Mouse (Mus musculus) urinary bladder, postnatal 0 days (tissue): Measurements from ENCODE around the gene 2310002L09Rik. TPM values are rescaled to one million over a fixed set of nuclear protein-coding genes. Genes with fewer than 3 reads are reported as not detected.

Experiments used
- polyA plus RNA-seq: library from polyadenylated mRNA; unstranded; fragments of >200 nt; fragmentation: Nextera tagmentation; extraction: Ambion mirVana; gene quantifications from 2 replicates; pipeline ENCODE4 v1.2.1, GENCODE M21; 2015

Gene 2310002L09Rik
- polyA plus RNA-seq, result not detected in 2 replicates

GRCm38 (mm10) chr4:73950375-73950896 is at the start of gene 2310002L09Rik:
TSS of gene 2310002L09Rik (minus strand) at chr4:73950846.

GRCm38 (mm10) chr4:73920660-73921059 is 30.0 kb downstream of the 2310002L09Rik start, which contains the start of gene Gm11756:
TSS of gene Gm11756 (minus strand) at chr4:73920760.

GRCm38 (mm10) chr4:73905853-73906252 is 44.8 kb downstream of the 2310002L09Rik start, which contains the start of gene Gm13871:
TSS of gene Gm13871 (minus strand) at chr4:73905953.

GRCm38 (mm10) chr4:73891012-73891411 is 59.6 kb downstream of the 2310002L09Rik start, which contains the start of gene Gm11757:
TSS of gene Gm11757 (minus strand) at chr4:73891112.

Other genes with a start within 250 kb of the 2310002L09Rik start
- gene Rasef, start 159.9 kb downstream of the 2310002L09Rik start, polyA plus RNA-seq, result 4.2 and 5.5 TPM in 2 replicates
- gene Gm11758, start 74.6 kb downstream of the 2310002L09Rik start, polyA plus RNA-seq, result not detected in 2 replicates
- not detected in 2 replicates for gene Gm11757, start 59.7 kb downstream of the 2310002L09Rik start, polyA plus RNA-seq
- gene Gm13871, start 44.9 kb downstream of the 2310002L09Rik start, polyA plus RNA-seq, result not detected in 2 replicates
- gene Gm11756, start 30.1 kb downstream of the 2310002L09Rik start, polyA plus RNA-seq, result not detected in 2 replicates
- gene Frmd3, start 62.6 kb upstream of the 2310002L09Rik start, polyA plus RNA-seq, result 0.17 and 0.23 TPM in 2 replicates